ENCODE assay signal across 28 mouse cellular contexts in genomic region chr13:40877589-40877988, GRCm38 (mm10). TPM values are rescaled to one million over a fixed set of nuclear protein-coding genes. Genes with fewer than 3 reads are reported as not detected.
A peak's percentile ranks its signal among the peaks of the same experiment; 100 is the strongest.
DNase-seq lines count a peak whose midpoint lies in the region; ATAC-seq and TF ChIP-seq lines count a peak whose summit lies in the region.
"Had no signal": no experiment of that assay in that cellular context is flagged by ENCODE, and none has a peak within 500 bp of the region (broad histone marks: within the 10 kb centered on the region; RNA-seq: fewer than 3 reads in every experiment).

No protein-coding gene starts in this region.

- ATAC-seq in hematopoietic stem cell, adult 5-6 weeks (replicated peaks in 1 of 2; ENCODE audit: insufficient read depth in 1 of 2, low FRiP score in 2 of 2, low TSS enrichment in 1 of 2, low read depth in 1 of 2, poor library complexity in 2 of 2, severe bottlenecking in 2 of 2): peak; percentile 43 to 60; a peak in 2 of 4 replicates
- ATAC-seq in megakaryocyte progenitor cell, adult 5-6 weeks (replicated peaks; ENCODE audit: poor library complexity): peak; percentile 53
- ATAC-seq in liver, postnatal 0 days: no peak
- ATAC-seq: forebrain, embryonic 15.5 days; hindbrain, postnatal 0 days; inflammation-experienced regulatory T-cells, adult 6 months had no signal

- no peak overlapping the region for H3K9ac ChIP-seq in liver, postnatal 0 days (replicated peaks)
- H3K9ac ChIP-seq: embryonic facial prominence, embryonic 13.5 days; forebrain, embryonic 12.5 days; forebrain, embryonic 15.5 days; heart, embryonic 12.5 days; heart, embryonic 15.5 days; hindbrain, embryonic 14.5 days had no signal

- no peak overlapping the region for H3K27ac ChIP-seq in liver, postnatal 0 days (ENCODE audit: low read depth)
- H3K27ac ChIP-seq: embryonic facial prominence, embryonic 10.5 days; embryonic facial prominence, embryonic 13.5 days; forebrain, embryonic 12.5 days; forebrain, embryonic 15.5 days; heart, embryonic 15.5 days; hindbrain, embryonic 14.5 days; hindbrain, postnatal 0 days had no signal

- WGBS in liver, postnatal 0 days (ENCODE audit: insufficient replicate concordance): 48% methylated on average over 4 of the region's 4 CpGs

- H3K36me3 ChIP-seq in liver, postnatal 0 days (replicated peaks; ENCODE audit: insufficient read depth, low read length): no peaks in the 10 kb centered on the region
- H3K36me3 ChIP-seq: embryonic facial prominence, embryonic 10.5 days; embryonic facial prominence, embryonic 13.5 days; forebrain, embryonic 12.5 days; forebrain, embryonic 15.5 days; heart, embryonic 12.5 days; heart, embryonic 15.5 days had no signal

- peaks cover 5% of the 10 kb centered on the region; the same call in 1 of the 2 replicates for H3K4me1 ChIP-seq in liver, postnatal 0 days (ENCODE audit: insufficient read depth)
- H3K4me1 ChIP-seq: forebrain, embryonic 12.5 days; forebrain, embryonic 15.5 days; heart, embryonic 15.5 days had no signal

- H3K27me3 ChIP-seq in liver, postnatal 0 days (ENCODE audit: insufficient read depth, low read length): no peaks in the 10 kb centered on the region
- H3K27me3 ChIP-seq: forebrain, embryonic 12.5 days; forebrain, embryonic 15.5 days; heart, embryonic 12.5 days; heart, embryonic 15.5 days had no signal

- peak; percentile 78 for DNase-seq in MEL-GATA-1-ER (ENCODE audit: extremely low read depth, low read depth)
- no peak for DNase-seq in kidney, adult 18-20 months
- DNase-seq in liver, postnatal 0 days: no peak
- no peak for DNase-seq in lung, postnatal 4 days
- DNase-seq: adrenal gland, adult 2 months; adrenal gland, postnatal 14 days; cerebellum, adult 11 months; cerebellum, adult 2 months; cerebellum, adult 9-11 months; cerebellum, postnatal 25 days; embryo, embryonic 11 days; gastrocnemius, postnatal 10 days; gastrocnemius, postnatal 36 days; heart, adult 11 months; heart, postnatal 10 days; heart, postnatal 36 days had no signal

- no peaks in the 10 kb centered on the region for H3K9me3 ChIP-seq in liver, postnatal 0 days (ENCODE audit: low read length)
- H3K9me3 ChIP-seq: forebrain, embryonic 12.5 days; forebrain, embryonic 15.5 days; heart, embryonic 12.5 days; heart, embryonic 15.5 days had no signal

- H3K4me3 ChIP-seq in liver, postnatal 0 days (ENCODE audit: low read depth, low read length): no peak overlapping the region
- H3K4me3 ChIP-seq: embryonic facial prominence, embryonic 10.5 days; embryonic facial prominence, embryonic 13.5 days; erythroblast, embryonic 14.5 days; forebrain, embryonic 12.5 days; forebrain, embryonic 15.5 days; heart, embryonic 12.5 days; heart, embryonic 15.5 days had no signal

- TF ChIP-seq CTCF in liver, postnatal 0 days (IDR thresholded peaks at IDR 0.05; ENCODE audit: low read depth): no peak

- H3K4me2 ChIP-seq in liver, postnatal 0 days (ENCODE audit: low read depth, low read length): no peak overlapping the region
- H3K4me2 ChIP-seq: embryonic facial prominence, embryonic 13.5 days; forebrain, embryonic 12.5 days; forebrain, embryonic 15.5 days; heart, embryonic 12.5 days; heart, embryonic 15.5 days; hindbrain, embryonic 14.5 days had no signal

- no peak for TF ChIP-seq EP300 in liver, postnatal 0 days (IDR thresholded peaks at IDR 0.05; ENCODE audit: low read depth)

RNA-seq across cellular contexts. Expression of gene Gcnt2, which starts 18.0 kb away (rescaled TPM):
- 202 and 210 TPM in 2 replicates for total RNA-seq in hematopoietic stem cell, adult 5-6 weeks (2017)
- total RNA-seq in megakaryocyte progenitor cell, adult 5-6 weeks (2015): 16.6 and 28.2 TPM in 2 replicates
- 7.0 and 15.4 TPM in 2 replicates for total RNA-seq in megakaryocyte progenitor cell, adult 5-6 weeks (2017)
- 2.5 and 3.3 TPM in 2 replicates for polyA plus RNA-seq in liver, postnatal 0 days (2015; fragmentation: Nextera tagmentation; extraction: Ambion mirVana)
- polyA plus RNA-seq: erythroblast, embryonic 14.5 days had no signal
